Mouse (Mus musculus): Measurements from ENCODE around the gene Fgfr2. TPM values are rescaled to one million over a fixed set of nuclear protein-coding genes. Genes with fewer than 3 reads are reported as not detected.

Gene Fgfr2
- polyA plus RNA-seq, 1 experiment from 2014 or later: 47.9 TPM

DNA sequence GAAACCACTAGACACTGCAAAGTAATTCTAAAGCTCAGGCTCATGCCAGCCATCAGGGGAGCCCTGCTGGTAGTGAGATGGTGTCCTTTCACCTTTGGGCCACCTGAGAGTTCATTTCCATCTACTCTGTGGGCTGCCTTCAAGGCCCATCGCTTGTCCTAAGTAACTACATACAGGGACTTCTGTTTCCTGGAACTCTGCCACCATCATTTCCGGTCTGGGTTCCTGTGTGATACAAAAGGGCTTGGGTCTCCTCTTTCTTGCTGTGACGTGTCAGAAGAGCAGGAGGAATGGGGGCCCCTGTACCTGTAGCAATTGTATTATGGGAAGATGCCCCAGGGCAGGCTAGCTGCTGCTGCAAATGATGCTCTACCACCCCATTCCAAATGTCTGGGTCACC, 884.2 kb downstream of the Fgfr2 start:
- peaks cover 45% of the 10 kb centered on the region for H3K36me3 ChIP-seq (ENCODE audit: poor library complexity, severe bottlenecking)
- WGBS: 83% methylated on average over 3 of the region's 3 CpGs
- ATAC-seq: no peak

DNA sequence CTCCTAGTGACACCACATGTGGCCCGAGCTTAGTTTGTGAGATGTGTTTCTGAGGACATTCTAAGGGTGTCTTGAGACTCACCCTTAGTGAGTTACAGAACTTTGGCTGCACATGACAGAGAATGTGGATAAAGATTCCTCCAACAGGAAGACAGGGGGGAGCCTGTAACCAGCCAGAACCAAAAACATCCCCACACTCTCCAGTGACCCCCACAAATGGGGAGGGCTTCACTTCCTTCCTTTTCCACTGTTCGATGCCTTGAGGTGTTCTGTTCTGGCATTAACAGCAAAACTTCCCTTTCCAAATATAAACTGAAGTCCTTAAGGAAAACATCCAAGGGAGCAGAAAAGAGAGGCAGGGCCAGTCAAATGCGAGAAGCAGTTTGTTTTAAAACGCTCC, 886.0 kb downstream of the Fgfr2 start:
- WGBS: 86% methylated on average over 4 of the region's 4 CpGs
- Histone ChIP-seq H3K4me1 (0 out of 2 replicates have a peak, but pooled peaks cover 8% of the 10 kb centered on the region), H3K9me3 (replicated peaks) (no peaks in the 10 kb centered on the region), H3K27ac (no peak overlapping the region), H3K36me3 (ENCODE audit: poor library complexity, severe bottlenecking) (peaks cover 41% of the 10 kb centered on the region), H3K4me3 (no peak overlapping the region), H3K27me3 (no peaks in the 10 kb centered on the region), H3K4me2 (no peak overlapping the region), H3K9ac (no peak overlapping the region)
- ATAC-seq: no peak

More for the DNA sequence above, 884.2 kb downstream of the Fgfr2 start:
- Histone ChIP-seq H3K9me3 (replicated peaks) (no peaks in the 10 kb centered on the region), H3K9ac (no peak overlapping the region), H3K4me3 (no peak overlapping the region), H3K4me2 (no peak overlapping the region), H3K27ac (no peak overlapping the region), H3K4me1 (0 out of 2 replicates have a peak, but pooled peaks cover 8% of the 10 kb centered on the region), H3K27me3 (no peaks in the 10 kb centered on the region)

DNA sequence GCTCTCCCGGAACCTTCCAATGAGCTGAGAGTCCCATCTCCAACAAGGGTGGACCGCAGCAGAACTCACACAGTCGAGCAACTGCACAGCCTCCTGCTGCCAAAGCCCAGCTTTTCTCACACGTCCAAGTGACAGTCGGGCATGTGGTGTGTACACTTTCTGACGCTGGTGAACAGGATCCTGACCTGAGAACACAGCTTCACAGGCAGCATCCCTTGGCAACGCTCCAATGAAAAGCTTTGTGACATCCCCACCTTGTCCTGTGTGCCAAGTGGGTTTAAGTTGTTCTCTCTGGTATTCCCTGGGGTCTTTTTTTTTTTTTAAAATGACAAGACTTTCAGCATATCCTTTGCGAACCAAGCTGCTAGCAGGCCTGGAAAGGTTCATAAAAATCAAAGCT, 886.4 kb downstream of the Fgfr2 start:
- Histone ChIP-seq H3K27ac (no peak overlapping the region), H3K27me3 (no peaks in the 10 kb centered on the region), H3K9me3 (replicated peaks) (no peaks in the 10 kb centered on the region), H3K4me2 (no peak overlapping the region), H3K4me3 (no peak overlapping the region), H3K9ac (no peak overlapping the region), H3K36me3 (ENCODE audit: poor library complexity, severe bottlenecking) (peaks cover 37% of the 10 kb centered on the region), H3K4me1 (0 out of 2 replicates have a peak, but pooled peaks cover 8% of the 10 kb centered on the region)
- no peak for ATAC-seq
- 79% methylated on average over 8 of the region's 8 CpGs for WGBS

DNA sequence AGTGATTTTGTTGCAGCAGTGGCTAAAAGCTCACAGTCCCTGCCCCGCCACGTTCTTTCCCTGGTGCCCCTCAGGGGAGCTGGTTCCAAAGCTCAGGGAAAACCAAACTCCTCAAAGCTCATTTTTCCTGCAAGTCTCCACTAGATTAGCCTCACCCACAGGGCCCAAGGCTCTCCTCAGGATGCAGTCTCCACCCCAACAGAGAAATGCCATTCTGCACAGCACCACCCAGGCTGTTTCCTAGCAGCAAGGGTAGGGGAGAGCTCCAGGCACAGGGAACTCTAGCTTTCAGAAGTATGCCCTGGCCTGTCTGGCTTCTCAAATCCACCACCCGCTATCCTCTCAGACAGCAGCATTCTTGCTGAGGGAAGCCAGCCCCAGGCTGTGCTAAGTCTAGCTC, 888.9 kb downstream of the Fgfr2 start:
- Histone ChIP-seq H3K27ac (no peak overlapping the region), H3K9ac (no peak overlapping the region), H3K36me3 (ENCODE audit: poor library complexity, severe bottlenecking) (peaks cover 18% of the 10 kb centered on the region), H3K27me3 (no peaks in the 10 kb centered on the region), H3K4me1 (0 out of 2 replicates have a peak, but pooled peaks cover 8% of the 10 kb centered on the region), H3K9me3 (replicated peaks) (no peaks in the 10 kb centered on the region), H3K4me3 (no peak overlapping the region), H3K4me2 (no peak overlapping the region)
- 67% methylated on average over 3 of the region's 3 CpGs for WGBS
- ATAC-seq: no peak

DNA sequence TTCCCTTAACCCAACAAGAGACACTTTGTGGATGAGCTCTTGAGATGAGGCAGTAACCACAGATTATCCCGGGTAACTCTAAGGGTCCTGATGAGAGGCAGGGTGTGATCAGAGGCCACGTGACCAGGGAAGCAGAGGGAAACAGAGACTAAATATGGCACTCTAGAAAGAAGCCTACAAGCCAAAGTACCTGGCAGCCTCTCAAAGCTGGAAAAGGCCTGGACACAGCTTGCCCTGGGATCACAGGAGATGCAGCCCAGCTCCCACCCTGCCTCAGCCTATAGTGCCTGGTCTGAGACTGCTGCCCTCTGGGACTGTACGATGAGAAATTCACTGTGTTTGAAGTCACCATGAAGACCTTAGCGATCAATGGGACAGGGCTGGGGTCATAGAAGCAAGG, 889.4 kb downstream of the Fgfr2 start:
- H3K36me3 ChIP-seq (ENCODE audit: poor library complexity, severe bottlenecking): peaks cover 15% of the 10 kb centered on the region
- H3K4me2 ChIP-seq: no peak overlapping the region
- no peaks in the 10 kb centered on the region for H3K27me3 ChIP-seq
- H3K4me3 ChIP-seq: no peak overlapping the region
- no peak for ATAC-seq
- no peak overlapping the region for H3K27ac ChIP-seq
- H3K9ac ChIP-seq: no peak overlapping the region
- 84% methylated on average over 4 of the region's 4 CpGs for WGBS
- H3K4me1 ChIP-seq: 0 out of 2 replicates have a peak, but pooled peaks cover 8% of the 10 kb centered on the region
- no peaks in the 10 kb centered on the region for H3K9me3 ChIP-seq (replicated peaks)

DNA sequence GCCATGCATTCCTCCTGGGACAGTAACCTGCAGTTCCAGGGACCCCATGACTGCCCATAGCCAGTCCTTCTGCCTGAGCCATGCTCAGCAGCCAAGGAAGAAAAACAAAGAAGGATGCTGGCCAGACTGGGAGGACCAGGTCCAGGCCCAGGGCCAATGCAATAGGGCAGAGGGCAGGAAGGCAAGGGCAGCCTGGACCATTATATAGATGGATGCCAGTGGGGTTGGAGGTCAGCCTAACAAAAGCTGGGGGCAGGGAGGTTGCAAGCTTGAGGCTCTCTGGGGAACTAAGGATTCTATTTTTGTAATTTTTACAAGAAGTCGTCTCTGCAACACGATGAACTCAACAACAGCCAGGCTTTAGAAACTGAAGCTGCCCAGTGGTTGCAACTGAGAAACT, 890.2 kb downstream of the Fgfr2 start:
- Histone ChIP-seq H3K9ac (no peak overlapping the region), H3K27me3 (no peaks in the 10 kb centered on the region), H3K27ac (no peak overlapping the region), H3K36me3 (ENCODE audit: poor library complexity, severe bottlenecking) (peaks cover 11% of the 10 kb centered on the region), H3K9me3 (replicated peaks) (no peaks in the 10 kb centered on the region), H3K4me2 (no peak overlapping the region), H3K4me1 (0 out of 2 replicates have a peak, but pooled peaks cover 8% of the 10 kb centered on the region), H3K4me3 (no peak overlapping the region)
- ATAC-seq: no peak
- 58% methylated on average over 2 of the region's 2 CpGs for WGBS

DNA sequence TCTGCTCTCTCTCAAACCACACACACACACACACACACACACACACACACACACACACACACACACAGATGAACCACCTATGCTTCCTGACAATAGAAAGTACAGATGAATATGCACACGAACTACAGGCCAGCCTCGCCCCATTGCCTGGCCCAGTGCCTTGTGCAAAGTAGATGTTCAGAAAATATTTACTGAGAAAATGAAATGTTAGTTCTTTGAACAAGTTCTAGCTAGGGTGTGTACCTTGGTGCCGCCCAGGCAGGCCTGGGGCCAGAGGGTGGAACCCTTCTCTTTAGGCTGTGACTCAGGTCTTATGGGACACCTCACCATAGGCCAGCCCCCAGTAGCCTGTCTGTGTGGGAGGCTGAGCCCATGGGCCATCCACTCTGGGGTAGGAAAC, 891.7 kb downstream of the Fgfr2 start:
- Histone ChIP-seq H3K4me3 (no peak overlapping the region), H3K9me3 (replicated peaks) (no peaks in the 10 kb centered on the region), H3K9ac (no peak overlapping the region), H3K4me1 (0 out of 2 replicates have a peak, but pooled peaks cover 2% of the 10 kb centered on the region), H3K27ac (no peak overlapping the region), H3K27me3 (no peaks in the 10 kb centered on the region), H3K36me3 (ENCODE audit: poor library complexity, severe bottlenecking) (no peaks in the 10 kb centered on the region), H3K4me2 (no peak overlapping the region)
- 94% methylated on average over 3 of the region's 3 CpGs for WGBS
- ATAC-seq: no peak

DNA sequence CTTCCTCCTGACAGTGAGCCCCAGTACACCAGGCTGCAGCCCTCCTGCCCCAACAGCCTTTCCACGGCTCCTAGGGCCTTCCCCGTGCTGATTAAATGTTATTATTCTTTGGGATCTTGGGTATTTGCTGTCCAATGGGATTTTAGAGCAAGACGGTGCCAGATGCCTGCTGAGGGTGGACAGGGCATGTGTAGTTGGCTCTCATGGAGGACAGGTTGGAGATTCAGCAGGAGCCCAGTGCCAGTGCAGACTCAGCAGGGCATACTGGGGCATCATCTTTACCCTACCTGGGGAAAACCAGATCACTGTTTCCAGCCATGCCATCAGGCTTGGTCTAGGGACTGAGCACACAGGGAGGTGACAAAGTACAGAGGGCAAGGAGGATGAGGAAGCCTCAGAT, 892.2 kb downstream of the Fgfr2 start:
- 85% methylated on average over 3 of the region's 3 CpGs for WGBS
- H3K27me3 ChIP-seq: no peaks in the 10 kb centered on the region
- no peak overlapping the region for H3K4me3 ChIP-seq
- no peaks in the 10 kb centered on the region for H3K9me3 ChIP-seq (replicated peaks)
- H3K27ac ChIP-seq: no peak overlapping the region
- H3K9ac ChIP-seq: no peak overlapping the region
- 0 out of 2 replicates have a peak, but pooled peaks cover 2% of the 10 kb centered on the region for H3K4me1 ChIP-seq
- no peak overlapping the region for H3K4me2 ChIP-seq
- no peaks in the 10 kb centered on the region for H3K36me3 ChIP-seq (ENCODE audit: poor library complexity, severe bottlenecking)
- ATAC-seq: no peak

DNA sequence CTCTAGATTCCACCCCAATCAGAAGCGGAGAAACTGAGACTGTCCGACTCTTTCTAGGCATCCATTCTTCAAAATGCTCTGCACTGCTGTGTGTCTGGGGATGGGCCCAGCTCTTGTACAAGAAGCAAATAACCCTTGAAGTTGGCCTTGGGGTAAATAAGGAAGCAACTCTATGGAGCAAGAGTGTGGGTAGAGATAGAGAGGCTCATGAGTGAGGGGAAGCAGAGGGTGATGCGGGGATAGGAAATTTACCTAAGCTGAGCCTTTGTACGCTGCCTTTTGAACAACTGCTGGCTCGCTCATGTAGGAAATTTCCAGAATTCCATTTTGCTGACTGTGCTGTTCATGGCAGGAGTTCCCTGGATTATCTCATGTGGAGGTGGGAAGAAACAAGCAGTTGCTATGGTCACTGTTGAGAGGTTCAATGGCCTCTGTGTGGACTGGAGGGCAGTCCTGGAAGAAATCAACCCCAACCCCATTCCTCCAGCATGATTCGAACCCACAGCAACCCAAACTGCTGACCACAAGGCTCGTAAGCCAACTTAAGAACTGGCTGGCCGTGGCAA, 896.0 kb downstream of the Fgfr2 start:
- no peaks in the 10 kb centered on the region for H3K36me3 ChIP-seq (ENCODE audit: poor library complexity, severe bottlenecking)
- no peak overlapping the region for H3K27ac ChIP-seq
- peaks cover 11% of the 10 kb centered on the region for H3K4me1 ChIP-seq
- no peak for ATAC-seq
- H3K27me3 ChIP-seq: no peaks in the 10 kb centered on the region
- H3K4me2 ChIP-seq: no peak overlapping the region
- no peak overlapping the region for H3K9ac ChIP-seq
- 85% methylated on average over 8 of the region's 8 CpGs for WGBS
- no peak overlapping the region for H3K4me3 ChIP-seq
- H3K9me3 ChIP-seq (replicated peaks): no peaks in the 10 kb centered on the region

DNA sequence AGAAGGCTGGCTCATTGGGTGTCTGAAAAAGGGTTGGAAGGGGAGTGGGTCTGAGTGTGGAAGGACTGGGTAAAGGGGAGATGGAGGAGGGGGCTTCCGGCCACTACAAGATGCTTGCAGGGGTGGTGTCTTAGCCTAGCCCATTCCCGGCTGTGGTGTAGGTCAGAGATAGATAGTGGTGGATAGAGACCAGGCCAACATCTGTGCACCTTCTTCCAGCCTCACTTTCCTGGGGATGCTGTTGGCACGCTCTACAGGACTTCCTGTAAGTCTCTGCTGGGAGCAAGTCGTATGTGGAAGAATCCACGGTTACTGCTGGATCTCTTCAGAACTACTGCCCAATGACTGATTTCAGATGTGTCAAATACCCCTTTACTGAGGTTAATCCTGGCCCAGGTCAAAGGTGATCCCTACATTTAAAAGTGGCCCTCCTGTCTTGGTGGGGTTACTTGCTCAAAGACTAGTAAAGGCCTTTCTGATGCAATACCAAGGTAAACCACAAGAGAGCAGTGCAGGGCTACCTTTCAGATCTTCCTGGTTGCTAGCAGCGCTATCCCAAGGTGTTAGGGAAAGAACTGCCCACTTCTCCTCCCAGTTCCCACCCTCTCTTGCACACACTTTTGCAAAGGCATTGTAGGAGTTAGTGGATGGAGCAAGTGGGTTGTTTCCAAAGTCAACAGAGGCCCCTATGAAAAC, 896.6 kb downstream of the Fgfr2 start:
- 62% methylated on average over 6 of the region's 6 CpGs for WGBS
- Histone ChIP-seq H3K4me1 (peaks cover 11% of the 10 kb centered on the region), H3K36me3 (ENCODE audit: poor library complexity, severe bottlenecking) (no peaks in the 10 kb centered on the region), H3K27me3 (no peaks in the 10 kb centered on the region), H3K27ac (no peak overlapping the region), H3K4me3 (no peak overlapping the region), H3K9me3 (replicated peaks) (no peaks in the 10 kb centered on the region), H3K9ac (no peak overlapping the region), H3K4me2 (no peak overlapping the region)
- ATAC-seq: peak; percentile 79

DNA sequence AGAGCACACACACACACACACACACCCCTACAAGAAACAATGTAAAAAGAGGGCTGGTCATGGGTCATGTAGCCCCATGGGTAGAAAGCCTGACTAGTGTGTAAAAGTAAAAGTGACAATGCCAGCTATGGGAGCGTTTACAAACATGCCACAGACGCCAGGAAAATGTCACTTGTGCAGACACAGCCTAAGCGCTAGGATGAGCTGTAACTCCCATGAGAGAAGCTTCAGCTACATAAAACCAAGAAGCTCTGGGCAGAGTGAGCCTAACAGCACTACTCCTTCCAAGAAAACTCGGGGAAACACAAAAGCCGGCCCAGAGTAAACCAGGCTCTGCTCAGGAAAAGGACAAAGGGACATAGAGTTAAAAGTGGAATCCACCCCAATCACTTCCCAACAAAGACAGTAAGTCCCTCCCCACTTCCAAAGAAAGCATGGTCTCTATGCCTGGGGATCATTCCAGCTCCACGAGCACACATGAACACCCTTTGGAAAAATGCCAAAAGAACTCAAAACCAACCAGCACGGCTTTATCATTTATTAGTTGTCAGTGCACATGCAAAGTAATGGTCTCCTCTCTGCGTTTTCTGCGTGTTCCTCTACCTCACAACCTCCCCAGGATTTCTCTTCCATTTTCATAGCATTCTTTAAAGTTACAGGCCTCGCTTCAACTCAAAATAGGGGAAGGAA, 899.6 kb downstream of the Fgfr2 start:
- Histone ChIP-seq H3K4me2 (no peak overlapping the region), H3K36me3 (ENCODE audit: poor library complexity, severe bottlenecking) (no peaks in the 10 kb centered on the region), H3K9me3 (replicated peaks) (no peaks in the 10 kb centered on the region), H3K4me3 (no peak overlapping the region), H3K27ac (no peak overlapping the region; the same call in 1 of the 2 replicates), H3K9ac (no peak overlapping the region), H3K27me3 (no peaks in the 10 kb centered on the region), H3K4me1 (peaks cover 11% of the 10 kb centered on the region)
- 37% methylated on average over 10 of the region's 10 CpGs for WGBS
- no peak for ATAC-seq

DNA sequence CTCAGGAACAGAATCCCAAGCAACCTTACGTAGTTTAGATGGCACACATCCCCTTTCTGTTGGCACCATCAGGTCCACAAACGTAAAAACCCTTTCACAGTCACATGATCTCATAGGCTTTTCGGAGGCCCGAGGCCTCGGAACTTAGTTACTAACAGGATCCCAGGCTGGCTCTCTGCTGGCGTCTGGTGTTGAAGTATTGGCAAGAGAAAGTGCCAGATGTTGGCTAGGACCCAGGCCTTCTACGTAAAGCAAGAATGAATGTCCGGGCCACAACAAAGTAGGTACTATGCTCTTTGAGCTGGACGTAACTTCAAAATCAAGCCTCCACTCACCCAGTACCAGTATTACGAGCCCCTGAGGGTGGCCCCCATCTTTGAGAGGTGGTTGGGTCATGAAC, 909.1 kb downstream of the Fgfr2 start:
- Histone ChIP-seq H3K9me3 (replicated peaks) (no peaks in the 10 kb centered on the region), H3K9ac (no peak overlapping the region), H3K4me2 (no peak overlapping the region), H3K36me3 (ENCODE audit: poor library complexity, severe bottlenecking) (no peaks in the 10 kb centered on the region), H3K27me3 (no peaks in the 10 kb centered on the region), H3K4me3 (no peak overlapping the region), H3K4me1 (peaks cover 26% of the 10 kb centered on the region), H3K27ac (no peak overlapping the region)
- WGBS: 67% methylated on average over 10 of the region's 10 CpGs
- ATAC-seq: no peak

Data from forebrain, embryonic 13.5 days (tissue).